Mouse (Mus musculus) MEL (cell line): ENCODE measurements around the gene Cdk1. TPM values are rescaled to one million over a fixed set of nuclear protein-coding genes. Genes with fewer than 3 reads are reported as not detected.

Experiments
- DNase-seq: peaks from one replicate; pipeline ENCODE4 v3.0.0; 2011; ENCODE audit warnings: low read depth, low spot score
- H3K27ac ChIP-seq: 2 replicates; pipeline ENCODE4 v1.5.1; 2012; ENCODE audit warnings: low read depth, mild to moderate bottlenecking, control low read depth, low read length, moderate library complexity; ENCODE audit not compliant: control insufficient read depth
- H3K27me3 ChIP-seq, 2 experiments: fragments of 150-350 bp in 1 of 2; sonication (generic) in 1 of 2; 2 replicates each; pipeline ENCODE4 v1.6.1; 2012; ENCODE audit warnings: low read length in 2 of 2, mild to moderate bottlenecking in 2 of 2, improper control_type of control experiment in 1 of 2, moderate library complexity in 1 of 2; ENCODE audit not compliant: insufficient read depth in 2 of 2, control insufficient read depth in 1 of 2
- H3K36me3 ChIP-seq, 2 experiments: 2 replicates each; pipeline ENCODE4 v1.6.1; 2012 to 2014; ENCODE audit warnings: low read length in 2 of 2, improper control_type of control experiment in 1 of 2, inconsistent platforms in 1 of 2, mild to moderate bottlenecking in 1 of 2; ENCODE audit not compliant: insufficient read depth in 2 of 2, control insufficient read depth in 1 of 2
- H3K4me1 ChIP-seq, 2 experiments: fragments of 150-350 bp in 1 of 2; sonication (generic) in 1 of 2; 2 replicates each; pipeline ENCODE4 v1.6.1; 2012; ENCODE audit warnings: low read length in 2 of 2, improper control_type of control experiment in 1 of 2, mild to moderate bottlenecking in 1 of 2; ENCODE audit not compliant: insufficient read depth in 2 of 2, control insufficient read depth in 1 of 2
- H3K4me3 ChIP-seq, 2 experiments: fragments of 150-350 bp in 1 of 2; sonication (generic) in 1 of 2; 2 replicates each; pipeline ENCODE4 v1.5.1; 2012; ENCODE audit warnings: low read depth in 2 of 2, low read length in 2 of 2, mild to moderate bottlenecking in 2 of 2, moderate library complexity in 2 of 2, control low read depth in 1 of 2, improper control_type of control experiment in 1 of 2; ENCODE audit not compliant: control insufficient read depth in 1 of 2, insufficient read depth in 1 of 2
- H3K79me2 ChIP-seq: 2 replicates; pipeline ENCODE4 v1.6.1; 2012; ENCODE audit warnings: mild to moderate bottlenecking, low read length, moderate library complexity; ENCODE audit not compliant: control insufficient read depth, poor library complexity, insufficient read depth
- H3K9ac ChIP-seq: 2 replicates; pipeline ENCODE4 v1.6.1; 2012; ENCODE audit warnings: low read depth, mild to moderate bottlenecking, control low read depth, low read length, moderate library complexity; ENCODE audit not compliant: control insufficient read depth, poor library complexity, severe bottlenecking
- H3K9me3 ChIP-seq: fragments of 150-350 bp; sonication (generic); replicated peaks from 2 replicates; pipeline ENCODE4 v1.6.1; 2012; ENCODE audit warnings: mild to moderate bottlenecking, low read length, improper control_type of control experiment, moderate library complexity; ENCODE audit not compliant: insufficient read depth
- ETS1 ChIP-seq: IDR thresholded peaks from 2 replicates; pipeline ENCODE4 v1.6.1; 2012; ENCODE audit warnings: low read depth, mild to moderate bottlenecking, inconsistent platforms, low read length, improper control_type of control experiment, moderate library complexity
- HCFC1 ChIP-seq: IDR thresholded peaks from 2 replicates; pipeline ENCODE4 v1.6.1; 2012; ENCODE audit warnings: low read depth, mild to moderate bottlenecking, inconsistent platforms, low read length, improper control_type of control experiment, moderate library complexity
- MAFK ChIP-seq: IDR thresholded peaks from 2 replicates; pipeline ENCODE4 v1.6.1; 2011; ENCODE audit warnings: low read depth, mild to moderate bottlenecking, low read length, improper control_type of control experiment, borderline replicate concordance
- MAX ChIP-seq: IDR thresholded peaks from 2 replicates; pipeline ENCODE4 v1.6.1; 2011; ENCODE audit warnings: low read length, improper control_type of control experiment
- POLR2A ChIP-seq, 2 experiments: IDR thresholded peaks; 2 replicates each; pipeline ENCODE4 v1.6.1; 2011 to 2012; ENCODE audit warnings: low read length in 2 of 2, mild to moderate bottlenecking in 2 of 2, control low read depth in 1 of 2, improper control_type of control experiment in 1 of 2, low read depth in 1 of 2, moderate library complexity in 1 of 2; ENCODE audit not compliant: control insufficient read depth in 1 of 2, insufficient read depth in 1 of 2, poor library complexity in 1 of 2
- SIN3A ChIP-seq: IDR thresholded peaks from 2 replicates; pipeline ENCODE4 v1.6.1; 2012; ENCODE audit warnings: low read length, improper control_type of control experiment, inconsistent platforms
- TBP ChIP-seq: IDR thresholded peaks from 2 replicates; pipeline ENCODE4 v1.8.0; 2011; ENCODE audit warnings: low read depth, low read length, improper control_type of control experiment
- UBTF ChIP-seq: IDR thresholded peaks from 2 replicates; pipeline ENCODE4 v1.6.1; 2012; ENCODE audit warnings: low read depth, mild to moderate bottlenecking, inconsistent platforms, low read length, improper control_type of control experiment, moderate library complexity, borderline replicate concordance; ENCODE audit not compliant: insufficient read depth
- ZC3H11A ChIP-seq: IDR thresholded peaks from 2 replicates; pipeline ENCODE4 v1.6.1; 2012; ENCODE audit warnings: low read depth, mild to moderate bottlenecking, inconsistent platforms, low read length, improper control_type of control experiment
- polyA plus RNA-seq, 2 experiments: library from polyadenylated mRNA; stranded (reverse) in 1 of 2; unstranded in 1 of 2; fragments of >175 nt in 1 of 2; fragments of >200 nt in 1 of 2; gene quantifications; 2 replicates each; pipeline versions ENCODE4 v1.2.1 to v1.2.4; 2012; ENCODE audit warnings: low replicate concordance in 2 of 2, low read depth in 1 of 2; ENCODE audit not compliant: insufficient read length in 2 of 2, insufficient read depth in 1 of 2, missing spikeins in 1 of 2
- total RNA-seq: library from RNA; depleted of rRNA; stranded (reverse); fragments of 300-350 nt; gene quantifications from 2 replicates; pipeline ENCODE4 v1.2.3, GENCODE M21; 2012

Gene Cdk1
- total and polyA plus RNA-seq, 3 experiments: 223 to 562 (median 311) TPM

DNA sequence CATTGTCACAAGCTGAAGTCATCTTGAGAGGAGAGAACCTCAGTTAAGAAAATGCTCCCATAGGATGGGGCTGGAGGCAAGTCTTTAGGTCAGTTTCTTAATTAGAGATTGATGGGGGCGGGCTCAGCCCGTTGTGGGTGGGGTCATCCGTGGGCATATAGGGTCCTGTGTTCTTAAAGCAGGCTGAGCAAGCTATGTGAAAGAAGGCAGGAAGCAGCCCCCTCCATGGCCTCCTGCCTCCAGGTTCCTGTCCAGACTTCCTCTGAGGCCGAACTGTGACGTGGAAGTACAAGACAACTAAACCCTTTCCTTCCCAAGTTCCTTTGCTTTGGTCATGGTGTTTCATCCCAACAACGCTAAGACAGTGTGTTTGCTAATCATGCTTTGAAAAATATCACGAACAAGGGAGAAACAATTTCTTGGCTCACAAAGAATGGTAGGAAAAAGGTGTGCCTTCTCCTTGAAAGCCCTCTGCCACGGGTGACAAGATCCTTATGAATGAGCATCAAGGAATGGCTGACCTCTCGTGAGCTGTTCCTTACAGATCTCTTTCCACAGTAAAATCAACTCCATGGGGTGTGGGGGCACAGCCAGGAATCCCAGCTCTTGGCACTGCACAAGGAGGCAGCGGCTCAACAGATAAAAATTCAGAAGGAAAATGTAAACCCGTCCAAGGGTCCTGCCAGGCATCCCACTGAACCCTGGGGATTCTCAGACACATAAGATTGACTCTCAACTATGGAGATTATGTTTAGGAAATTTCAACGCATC lies 1.5 kb downstream of the Cdk1 start:
- H3K4me1 ChIP-seq: peaks cover 0 to 13% of the 10 kb centered on the region in 2 experiments; a peak in 2 of 4 replicates
- TF ChIP-seq MAFK: no peak
- TF ChIP-seq ETS1: no peak
- TF ChIP-seq UBTF: no peak
- TF ChIP-seq SIN3A: no peak; the same call in 1 of the 2 replicates
- TF ChIP-seq HCFC1: no peak
- TF ChIP-seq ZC3H11A: no peak
- DNase-seq: peak; percentile 57
- peak overlapping the region; percentile 99 for H3K9ac ChIP-seq
- peaks cover 59% of the 10 kb centered on the region for H3K79me2 ChIP-seq
- H3K36me3 ChIP-seq: peaks cover 8 to 24% of the 10 kb centered on the region in 2 experiments
- H3K27ac ChIP-seq: no peak overlapping the region
- H3K9me3 ChIP-seq: no peaks in the 10 kb centered on the region
- H3K27me3 ChIP-seq: no peaks in the 10 kb centered on the region
- peak overlapping the region; percentile 66 to 95 for H3K4me3 ChIP-seq

DNA sequence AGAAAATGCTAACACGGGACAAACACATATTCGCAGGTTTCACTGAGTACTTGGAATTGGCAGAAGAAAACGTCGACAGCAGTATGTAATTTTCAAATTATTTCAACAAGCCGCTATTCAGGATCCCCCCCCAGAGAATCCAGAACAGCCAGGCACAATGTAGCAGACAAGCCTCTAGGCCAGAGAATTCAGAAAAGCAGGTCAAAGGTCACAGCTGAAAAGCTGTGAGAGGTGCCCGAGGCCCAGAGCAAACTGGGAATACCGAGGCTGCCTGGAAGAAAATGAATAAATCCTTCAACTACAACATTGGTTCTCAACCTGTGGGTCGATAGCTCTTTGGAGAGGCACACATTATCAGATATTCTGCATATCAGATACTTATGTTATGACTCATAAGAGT lies 4.5 kb downstream of the Cdk1 start:
- H3K27ac ChIP-seq: no peak overlapping the region
- peaks cover 76% of the 10 kb centered on the region for H3K79me2 ChIP-seq
- no peak overlapping the region for H3K9ac ChIP-seq
- H3K4me1 ChIP-seq: peaks cover 0 to 13% of the 10 kb centered on the region in 2 experiments; a peak in 2 of 4 replicates
- TF ChIP-seq MAFK (no peak), POLR2A (IDR thresholded peaks at IDR 0.05; ENCODE audit: control insufficient read depth in 1 of 2, insufficient read depth in 1 of 2, low read depth in 1 of 2, low read length in 2 of 2, poor library complexity in 1 of 2) (peak in 1 of 2 experiments; percentile 36; a peak in 1 of 4 replicates)
- no peak for DNase-seq
- no peak overlapping the region for H3K4me3 ChIP-seq
- H3K36me3 ChIP-seq: peaks cover 24% of the 10 kb centered on the region in 2 experiments
- no peaks in the 10 kb centered on the region for H3K27me3 ChIP-seq
- no peaks in the 10 kb centered on the region for H3K9me3 ChIP-seq

DNA sequence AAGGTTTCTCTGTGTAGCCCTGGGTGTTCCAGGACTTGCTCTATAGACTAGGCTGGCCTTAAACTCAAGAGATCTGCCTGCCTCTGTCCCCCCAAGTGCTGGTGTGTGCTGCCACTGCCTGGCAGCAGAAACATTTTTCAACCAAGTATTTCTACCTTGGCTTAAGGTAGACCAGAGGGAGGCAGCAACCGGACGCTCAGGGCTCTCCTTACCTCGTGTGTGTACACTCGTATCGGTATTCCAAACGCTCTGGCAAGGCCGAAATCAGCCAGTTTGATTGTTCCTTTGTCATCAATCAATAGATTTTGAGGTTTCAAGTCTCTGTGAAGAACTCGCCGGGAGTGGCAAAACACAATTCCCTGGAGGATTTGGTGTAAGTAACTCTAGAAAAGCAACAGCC lies 10.4 kb downstream of the Cdk1 start:
- no peak for DNase-seq
- no peak for TF ChIP-seq SIN3A
- TF ChIP-seq TBP: no peak
- no peak for TF ChIP-seq MAX
- no peaks in the 10 kb centered on the region for H3K27me3 ChIP-seq
- peaks cover 24% of the 10 kb centered on the region for H3K79me2 ChIP-seq
- no peak overlapping the region for H3K27ac ChIP-seq
- no peaks in the 10 kb centered on the region for H3K4me1 ChIP-seq
- H3K9me3 ChIP-seq: no peaks in the 10 kb centered on the region
- H3K4me3 ChIP-seq: no peak overlapping the region
- peaks cover 0 to 38% of the 10 kb centered on the region in 2 experiments; a peak in 3 of 4 replicates for H3K36me3 ChIP-seq
- no peak overlapping the region for H3K9ac ChIP-seq
